Mouse (Mus musculus): ENCODE data around the gene Gm49383.

Gm49383 gene

DNA sequence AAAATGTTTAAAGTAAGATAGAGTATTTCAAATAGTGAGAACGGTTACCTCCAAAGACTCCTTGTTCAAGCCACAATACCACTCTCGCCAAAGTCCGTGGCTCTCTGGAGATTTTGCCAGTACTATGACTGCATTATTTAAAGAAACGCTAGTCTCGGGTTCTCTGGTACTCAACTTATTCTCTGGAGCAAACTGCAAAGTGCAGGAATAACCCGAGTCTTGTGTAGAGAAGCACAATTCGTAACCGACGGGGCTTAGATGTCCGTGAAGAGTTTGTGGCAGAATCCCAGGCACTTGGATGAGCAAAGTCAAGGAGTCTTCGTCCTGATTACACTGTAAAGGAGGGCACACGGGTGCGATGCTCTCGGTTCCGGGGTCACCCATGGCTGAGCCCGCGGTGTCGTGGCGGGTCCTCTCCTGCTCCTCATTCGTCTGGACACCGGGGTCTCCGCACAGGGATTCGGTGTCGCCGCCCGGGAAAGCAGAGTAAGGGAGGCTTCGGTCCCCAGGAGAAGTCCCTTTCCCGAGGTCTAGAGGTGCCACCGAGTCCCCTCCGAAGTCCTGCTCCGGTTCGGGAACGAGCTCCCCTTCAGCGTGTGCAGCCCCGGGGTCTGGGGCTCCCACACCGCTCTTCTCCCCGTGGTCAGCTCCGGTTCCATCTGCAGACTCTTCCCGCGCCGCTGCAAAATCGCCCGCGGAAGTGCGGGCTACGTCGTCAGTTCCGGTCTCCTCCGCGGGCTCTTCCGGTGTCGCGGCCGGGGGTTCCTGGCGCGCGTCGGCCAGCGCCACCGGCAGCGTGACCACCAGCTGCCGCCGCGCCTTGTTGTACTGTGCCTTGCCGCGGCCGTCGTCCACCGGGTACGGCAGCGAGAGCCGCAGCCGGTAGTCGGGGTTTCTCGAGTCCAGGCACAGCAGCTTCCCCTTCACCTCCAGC, at the start of gene Gm49383:
TSS of gene Gm49383 (minus strand) at position 661 of the 934 bp plus-strand sequence.
- DNase-seq: peak; percentile 59

GRCm38 (mm10) chr12:69241771-69242431, 45.0 kb upstream of the Gm49383 start:
- peak; percentile 72 for DNase-seq

DNA sequence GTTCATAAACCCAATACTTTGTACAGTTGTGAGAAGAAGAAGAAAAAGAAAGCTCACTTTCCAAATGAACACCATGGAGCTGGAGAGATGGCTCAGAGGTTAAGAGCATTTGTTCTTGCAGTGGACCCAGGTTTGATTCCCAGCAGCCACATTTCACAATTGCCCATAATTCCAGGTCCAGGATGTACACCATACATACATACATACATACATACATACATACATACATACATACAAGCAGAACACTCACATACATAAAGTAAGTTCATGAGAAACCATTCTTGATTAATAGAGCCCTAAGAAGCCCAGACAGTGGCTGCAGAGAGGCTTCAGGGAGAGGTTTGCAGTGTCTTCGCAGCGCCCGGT, 44.5 kb upstream of the Gm49383 start:
- DNase-seq: no peak

GRCm38 (mm10) chr12:69240876-69241275, 44.0 kb upstream of the Gm49383 start, which contains the start of gene Klhdc1:
Gene Klhdc1 (plus strand): TSS chr12:69241176.
- no peak for DNase-seq

- DNase-seq: no peak
Measured at GRCm38 (mm10) chr12:69238284-69238683, 41.4 kb upstream of the Gm49383 start.

DNA sequence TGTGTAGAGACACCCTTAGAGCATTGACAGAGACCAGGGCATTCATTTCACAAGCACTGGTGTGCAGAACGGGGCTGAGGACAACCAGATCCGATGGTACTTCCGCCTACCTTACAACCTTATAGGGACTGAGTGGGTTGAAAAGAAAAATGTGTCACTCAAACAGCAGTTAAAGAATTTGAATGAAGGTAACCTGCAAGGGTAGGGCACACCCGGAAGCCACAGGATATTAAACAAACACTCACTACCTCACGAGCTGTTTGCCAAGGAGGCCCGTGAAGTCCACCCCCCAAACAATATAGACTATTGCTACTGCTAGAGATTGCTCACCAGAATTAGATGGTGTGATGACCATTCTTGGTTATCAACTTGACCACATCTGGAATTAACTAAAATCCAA, 38.9 kb upstream of the Gm49383 start:
- DNase-seq: no peak

DNA sequence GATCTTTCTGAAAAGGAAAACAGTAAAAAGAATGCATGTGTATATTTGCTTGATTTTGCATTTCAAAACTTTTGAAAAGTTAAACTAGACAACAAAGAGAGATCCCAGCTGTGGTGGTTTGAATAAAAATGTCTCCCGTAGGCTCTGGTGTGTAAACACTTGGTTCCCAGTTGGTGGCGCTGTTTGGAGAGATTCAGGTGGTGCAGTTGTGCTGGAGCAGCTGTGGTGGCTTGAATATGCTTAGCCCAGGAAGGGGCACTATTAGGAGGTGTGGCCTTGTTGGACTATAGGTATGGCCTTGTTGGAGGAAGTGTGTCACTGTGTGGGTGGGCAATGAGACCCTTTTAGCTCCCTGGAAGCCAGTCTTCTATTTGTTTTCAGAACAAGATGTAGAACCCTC, 32.3 kb upstream of the Gm49383 start:
- no peak for DNase-seq

GRCm38 (mm10) chr12:69227776-69228466, 31.0 kb upstream of the Gm49383 start, which contains the start of gene Pole2:
Gene Pole2 (minus strand): TSS chr12:69228195.
- DNase-seq: peak; percentile 81

DNA sequence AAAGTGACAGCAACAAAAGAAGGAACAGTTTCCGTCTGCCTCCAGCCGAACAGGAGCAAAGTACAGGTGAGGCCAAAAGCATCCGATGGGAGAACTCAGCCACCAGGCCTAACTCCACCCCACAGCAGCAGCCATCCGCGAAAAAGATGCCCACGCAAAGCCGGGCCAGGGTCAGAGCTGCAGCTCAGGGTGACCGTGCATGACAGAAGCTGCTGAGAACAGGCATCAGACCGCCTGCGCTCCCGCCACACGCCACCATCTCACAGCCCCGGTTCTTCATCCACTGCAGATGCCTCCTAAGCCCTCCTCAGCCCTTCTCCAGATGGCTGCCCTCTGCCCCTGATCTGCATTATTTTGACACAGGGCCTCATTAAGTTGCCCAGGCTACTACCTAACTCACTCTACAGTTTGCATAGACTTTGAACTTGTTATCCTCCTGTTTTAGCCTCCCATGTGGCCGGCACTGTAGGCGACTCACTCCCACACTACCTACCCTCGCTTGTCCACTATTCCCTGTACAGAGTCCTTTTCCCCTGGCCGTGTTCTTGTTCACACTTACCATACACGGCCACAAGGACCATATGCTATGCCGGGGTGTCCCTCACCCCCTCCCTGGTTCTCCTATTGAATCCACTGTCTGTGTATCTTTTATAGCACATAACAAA, 23.8 kb upstream of the Gm49383 start:
- no peak for DNase-seq

- no peak for DNase-seq
Measured at GRCm38 (mm10) chr12:69216587-69216986, 19.7 kb upstream of the Gm49383 start.

DNA sequence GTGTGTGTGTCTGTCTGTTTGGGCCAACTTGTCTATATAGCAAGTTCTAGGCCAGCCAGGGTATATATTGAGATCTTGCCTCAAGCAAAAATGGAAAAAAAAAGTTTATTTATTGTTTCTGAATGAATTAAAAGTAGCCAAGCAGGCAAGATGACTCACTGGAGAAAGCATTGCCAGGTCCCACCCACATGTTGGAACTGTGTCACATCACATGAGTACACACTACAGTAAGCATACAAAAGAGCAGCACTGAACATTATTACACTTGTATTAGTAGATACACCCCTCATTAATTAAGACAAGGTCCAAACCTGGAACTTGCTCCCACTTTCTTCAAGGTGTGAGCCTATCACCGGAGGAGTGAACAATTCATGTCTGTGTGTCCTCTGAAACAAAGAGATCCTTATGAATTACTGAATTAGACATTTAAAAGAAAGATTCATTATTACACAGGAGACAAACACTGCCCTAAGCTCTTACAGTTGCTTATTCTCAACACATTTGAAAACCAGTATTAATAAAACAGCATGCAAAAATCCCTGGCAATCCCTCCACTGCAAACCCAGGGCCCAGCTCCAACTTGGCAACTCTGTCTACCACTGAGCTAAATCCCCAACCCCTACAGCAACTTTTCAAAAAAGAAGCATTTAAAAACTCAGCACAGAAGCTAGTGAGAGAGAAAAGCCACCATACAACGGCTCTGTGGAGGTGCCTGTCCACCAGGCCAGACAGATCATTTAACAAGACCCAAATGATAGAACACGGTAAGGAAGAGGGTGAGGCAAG, 18.3 kb upstream of the Gm49383 start:
- no peak for DNase-seq

GRCm38 (mm10) chr12:69214393-69214792, 17.5 kb upstream of the Gm49383 start:
- DNase-seq: no peak

DNA sequence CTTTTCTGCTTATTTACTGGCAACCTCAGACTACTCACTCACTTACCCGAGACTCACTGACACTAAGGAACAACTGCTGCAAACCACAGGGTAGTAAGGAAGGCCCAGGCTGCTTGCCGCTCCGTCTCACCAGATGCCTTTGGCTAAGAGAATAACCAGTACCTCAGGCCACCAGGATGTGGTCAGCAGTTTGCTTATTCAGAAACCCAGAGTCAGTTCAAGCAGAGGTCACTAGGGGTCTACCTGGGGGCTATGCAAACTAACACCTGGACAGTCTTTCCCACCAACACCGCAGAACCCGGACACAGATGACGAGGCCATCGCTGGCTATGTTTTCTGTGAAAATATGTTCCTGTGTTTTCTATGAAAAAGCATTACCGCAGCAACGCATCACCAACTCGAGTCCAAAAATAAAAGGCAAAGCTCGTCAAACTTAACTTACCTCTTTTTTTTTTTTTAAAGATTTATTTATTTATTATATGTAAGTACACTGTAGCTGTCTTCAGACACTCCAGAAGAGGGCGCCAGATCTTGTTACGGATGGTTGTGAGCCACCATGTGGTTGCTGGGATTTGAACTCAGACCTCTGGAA, 16.4 kb upstream of the Gm49383 start:
- no peak for DNase-seq

GRCm38 (mm10) chr12:69211057-69211456, 14.2 kb upstream of the Gm49383 start:
- no peak for DNase-seq

DNA sequence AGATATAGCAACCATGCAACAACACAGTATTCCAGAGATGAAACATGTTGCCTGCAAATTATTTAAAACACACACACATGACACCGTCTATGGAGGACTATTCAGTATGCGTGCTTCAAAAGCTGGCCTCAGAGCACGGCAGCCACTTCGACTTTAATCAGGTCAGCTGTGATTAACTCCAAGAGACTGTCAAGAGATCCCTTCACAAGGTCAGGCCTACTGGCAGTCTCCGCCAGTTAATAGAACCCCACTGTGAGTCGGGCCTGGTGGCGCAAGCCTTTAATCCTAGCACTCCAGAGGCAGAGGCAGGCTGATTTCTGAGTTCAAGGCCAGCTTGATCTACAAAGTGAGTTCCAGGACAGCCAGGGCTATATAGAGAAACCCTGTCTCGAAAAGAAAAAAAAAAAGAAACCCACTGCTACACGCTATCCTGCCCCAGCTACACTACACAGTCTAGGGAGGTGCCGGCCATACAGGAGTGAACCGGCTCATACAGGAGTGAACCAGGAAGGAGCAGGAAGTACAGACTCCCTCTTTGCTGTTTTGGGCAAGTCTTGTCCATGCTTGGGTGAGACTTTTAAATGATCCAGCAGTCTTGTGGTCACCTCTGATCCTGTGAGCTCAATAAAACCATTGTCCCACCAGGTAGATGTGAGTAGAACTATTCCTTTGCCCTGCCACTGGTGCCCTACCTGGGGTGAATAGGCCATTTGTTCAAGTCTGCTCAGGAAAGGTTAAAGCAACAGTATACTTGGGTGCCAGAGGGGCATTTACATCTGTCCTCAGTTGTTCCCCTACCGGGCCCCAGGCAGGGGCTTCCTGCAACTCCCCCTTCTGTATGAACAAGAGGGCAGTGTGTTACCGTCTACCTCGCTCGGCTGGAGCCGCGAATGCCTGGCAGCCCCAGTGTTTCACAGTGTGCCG, 13.4 kb upstream of the Gm49383 start:
- DNase-seq: no peak

DNA sequence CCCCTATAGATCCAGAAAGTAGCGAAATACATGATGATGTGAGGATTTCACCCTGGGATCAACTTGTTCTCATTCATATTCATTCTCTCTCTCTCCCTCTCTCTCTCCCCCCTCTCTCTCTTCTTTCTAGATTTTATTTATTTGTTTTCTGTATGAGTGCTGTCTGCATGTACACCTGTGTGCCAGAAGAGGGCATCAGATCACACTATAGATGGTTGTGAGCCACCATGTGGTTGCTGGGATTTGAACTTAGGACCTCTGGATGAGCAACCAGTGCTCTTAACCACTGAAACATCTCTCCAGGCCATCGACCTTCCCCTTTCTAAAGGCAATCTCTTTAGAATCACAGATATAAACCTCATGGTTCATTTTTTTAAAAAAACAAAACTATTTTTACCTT, 11.6 kb upstream of the Gm49383 start:
- no peak for DNase-seq

DNA sequence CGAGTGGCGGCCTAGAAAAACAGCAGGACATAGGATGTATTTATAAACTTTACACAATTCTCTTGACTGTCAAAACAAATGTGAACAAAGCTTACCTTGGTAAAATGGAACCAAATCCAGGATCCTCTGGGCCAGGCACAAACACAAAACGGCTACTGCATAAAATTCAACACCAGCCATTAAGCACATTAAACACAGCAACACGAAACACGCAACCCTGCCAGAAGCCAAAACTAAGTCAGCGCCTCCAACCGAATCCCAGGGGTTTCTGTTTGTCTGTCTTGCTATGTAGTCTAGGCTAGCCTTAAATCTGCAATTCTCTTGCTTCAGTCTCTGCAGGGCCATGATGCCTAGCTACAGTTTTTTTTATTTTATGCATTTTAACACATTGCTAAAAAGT, 11.0 kb upstream of the Gm49383 start:
- no peak for DNase-seq

- DNase-seq: no peak
Measured at GRCm38 (mm10) chr12:69207396-69207795, 10.5 kb upstream of the Gm49383 start.

GRCm38 (mm10) chr12:69204052-69204833, 7.3 kb upstream of the Gm49383 start, which contains the start of gene Gm49384:
Gene Gm49384 (minus strand): TSS chr12:69204267.
- no peak for DNase-seq

- DNase-seq: no peak
Measured at GRCm38 (mm10) chr12:69198985-69199384, 2.1 kb upstream of the Gm49383 start.
